Mouse (Mus musculus) kidney, adult 18-20 months (tissue): ENCODE measurements around the gene Spag5.

Experiments
- DNase-seq: peaks from one replicate; pipeline ENCODE4 v3.0.0; 2021

The Spag5 gene

DNA sequence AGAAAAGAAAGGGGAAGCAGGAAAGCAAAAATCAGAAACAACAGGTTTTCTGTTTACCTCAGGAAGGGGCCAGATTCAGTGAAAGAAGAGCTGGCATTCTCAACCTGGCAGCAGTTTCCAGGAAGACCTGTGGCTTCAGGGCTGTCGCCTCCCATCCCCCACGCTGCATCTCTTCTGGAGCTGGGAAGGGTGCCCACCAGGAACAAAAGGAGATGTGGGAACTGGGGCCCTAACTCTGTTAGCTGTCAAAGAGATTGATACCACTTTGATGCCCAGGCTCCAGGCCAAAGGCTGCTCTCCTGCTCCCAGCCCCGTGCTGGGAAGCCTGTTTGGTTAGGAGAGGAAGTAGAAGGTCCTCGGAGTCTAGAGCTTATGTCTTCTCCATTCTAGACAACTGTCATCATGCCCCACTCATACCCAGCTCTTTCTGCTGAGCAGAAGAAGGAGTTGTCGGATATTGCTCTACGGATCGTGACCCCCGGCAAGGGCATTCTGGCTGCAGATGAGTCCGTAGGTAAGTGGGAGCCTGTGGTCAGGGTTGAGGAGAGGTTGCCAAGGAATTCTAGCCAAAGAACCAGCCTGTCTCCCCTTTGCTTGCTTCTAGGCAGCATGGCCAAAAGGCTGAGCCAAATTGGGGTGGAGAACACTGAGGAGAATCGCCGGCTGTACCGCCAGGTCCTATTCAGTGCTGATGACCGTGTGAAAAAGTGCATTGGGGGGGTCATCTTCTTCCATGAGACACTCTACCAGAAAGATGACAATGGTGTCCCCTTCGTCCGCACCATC is 22.9 kb downstream of the Spag5 start:
- no peak for DNase-seq

DNA sequence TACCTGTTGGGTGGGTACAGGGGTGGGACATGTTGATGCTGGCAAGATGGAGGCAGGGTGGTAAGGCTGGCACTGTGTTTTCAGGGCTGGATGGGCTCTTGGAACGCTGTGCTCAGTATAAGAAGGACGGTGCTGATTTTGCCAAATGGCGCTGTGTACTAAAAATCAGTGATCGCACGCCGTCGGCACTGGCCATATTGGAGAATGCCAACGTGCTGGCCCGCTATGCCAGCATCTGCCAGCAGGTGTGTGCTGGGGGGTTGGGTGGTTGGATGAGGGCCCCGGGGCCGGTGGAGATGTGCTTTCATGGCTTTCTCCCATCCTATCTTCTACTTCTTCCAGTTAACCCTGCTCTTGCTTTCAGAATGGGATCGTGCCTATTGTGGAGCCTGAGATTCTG is 23.6 kb downstream of the Spag5 start:
- DNase-seq, result no peak

- no peak for DNase-seq
Measured at GRCm38 (mm10) chr11:78327215-78327614, 25.9 kb downstream of the Spag5 start.

- DNase-seq, result peak; percentile 98
Measured at GRCm38 (mm10) chr11:78327634-78328511, 26.5 kb downstream of the Spag5 start, which contains the start of gene Pigs. TSS of gene Pigs (plus strand) at chr11:78328415.

- no peak for DNase-seq
Measured at GRCm38 (mm10) chr11:78328512-78329056, 27.3 kb downstream of the Spag5 start.

- DNase-seq, result no peak
Measured at GRCm38 (mm10) chr11:78332676-78333075, 31.3 kb downstream of the Spag5 start.

- DNase-seq, result no peak
Measured at GRCm38 (mm10) chr11:78333992-78334391, 32.7 kb downstream of the Spag5 start.

DNA sequence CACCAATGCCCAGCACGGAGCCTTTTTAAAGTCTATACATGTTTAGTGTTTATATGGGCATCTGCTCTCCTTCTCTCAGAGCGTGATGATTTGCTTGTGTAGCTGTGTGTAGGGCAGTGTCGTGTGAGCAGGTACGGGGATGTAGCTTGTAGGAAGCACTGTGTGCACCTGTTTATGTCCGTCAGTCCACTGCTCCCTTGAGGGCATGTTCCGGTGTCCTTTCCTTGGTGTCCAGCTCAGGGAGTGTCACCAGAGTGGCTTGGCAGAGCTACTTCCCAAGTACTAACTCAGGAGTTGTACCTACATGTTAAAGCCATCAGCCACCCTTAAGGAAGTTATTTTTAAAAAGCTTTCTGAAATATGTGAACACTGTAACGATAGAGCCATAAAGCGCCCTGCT is 35.7 kb downstream of the Spag5 start:
- DNase-seq, result no peak

DNA sequence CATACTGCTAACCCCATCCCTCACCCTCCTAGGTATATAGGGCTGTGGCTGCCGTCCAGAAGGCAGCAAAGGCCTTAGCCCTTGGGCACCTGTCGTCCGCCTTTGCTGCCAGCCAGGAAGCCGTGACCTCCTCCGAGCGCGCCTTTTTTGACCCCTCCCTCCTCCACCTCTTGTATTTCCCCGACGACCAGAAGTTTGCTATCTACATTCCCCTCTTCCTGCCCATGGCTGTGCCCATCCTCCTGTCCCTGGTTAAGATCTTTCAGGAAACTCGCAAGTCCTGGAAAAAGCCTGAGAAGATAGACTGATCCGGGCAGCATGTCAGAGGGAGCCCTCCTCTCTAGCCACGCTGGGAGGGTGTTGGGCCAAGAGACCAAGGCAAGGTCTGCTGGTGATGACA is 40.4 kb downstream of the Spag5 start:
- DNase-seq, result no peak

DNA sequence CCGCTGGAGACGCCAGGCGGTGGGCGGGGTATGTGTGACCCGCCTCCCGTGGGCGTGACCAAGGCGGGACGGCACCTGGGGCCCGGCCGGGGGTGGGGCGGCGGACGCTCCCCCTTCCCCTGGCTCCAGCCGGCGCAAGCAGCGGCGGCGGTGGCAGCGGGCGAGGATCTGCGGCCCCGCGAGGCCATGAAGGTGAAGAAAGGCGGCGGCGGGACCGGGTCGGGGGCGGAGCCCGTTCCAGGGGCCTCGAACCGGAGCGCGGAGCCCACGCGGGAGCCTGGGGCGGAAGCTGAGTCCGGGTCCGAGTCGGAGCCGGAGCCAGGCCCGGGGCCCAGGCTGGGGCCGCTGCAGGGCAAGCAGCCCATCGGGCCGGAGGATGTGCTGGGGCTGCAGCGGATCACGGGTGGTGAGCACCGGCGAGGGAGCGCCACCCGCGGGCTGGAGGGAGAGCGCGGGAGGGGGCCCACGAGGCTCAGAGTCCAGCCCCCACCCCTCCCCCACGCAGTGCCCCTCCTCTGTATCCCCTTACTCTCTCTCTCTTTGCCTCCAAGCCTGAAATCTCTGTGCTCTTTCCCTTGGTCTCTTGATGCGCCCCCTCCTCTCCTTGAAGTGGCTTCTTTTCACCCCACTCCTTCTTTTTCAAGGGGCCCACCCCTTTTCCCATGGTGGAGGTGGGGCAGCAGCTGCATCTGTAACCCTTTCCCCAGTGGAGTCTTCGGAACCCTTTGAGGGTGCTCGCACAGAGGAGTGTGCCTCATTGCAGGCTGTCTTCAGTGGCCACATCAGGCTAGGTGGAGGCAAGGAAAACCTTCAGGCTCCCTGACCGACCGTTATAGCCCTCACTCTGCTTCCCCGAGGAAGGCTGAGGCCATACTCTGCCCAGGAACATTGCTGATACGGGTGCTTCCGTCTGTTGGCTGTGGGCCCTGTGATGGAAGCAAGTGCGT is 42.3 kb downstream of the Spag5 start, which contains the start of gene Unc119:
Gene Unc119, plus strand, starts transcription at position 102 of the 947 bp plus-strand sequence.
- peak; percentile 85 for DNase-seq

DNA sequence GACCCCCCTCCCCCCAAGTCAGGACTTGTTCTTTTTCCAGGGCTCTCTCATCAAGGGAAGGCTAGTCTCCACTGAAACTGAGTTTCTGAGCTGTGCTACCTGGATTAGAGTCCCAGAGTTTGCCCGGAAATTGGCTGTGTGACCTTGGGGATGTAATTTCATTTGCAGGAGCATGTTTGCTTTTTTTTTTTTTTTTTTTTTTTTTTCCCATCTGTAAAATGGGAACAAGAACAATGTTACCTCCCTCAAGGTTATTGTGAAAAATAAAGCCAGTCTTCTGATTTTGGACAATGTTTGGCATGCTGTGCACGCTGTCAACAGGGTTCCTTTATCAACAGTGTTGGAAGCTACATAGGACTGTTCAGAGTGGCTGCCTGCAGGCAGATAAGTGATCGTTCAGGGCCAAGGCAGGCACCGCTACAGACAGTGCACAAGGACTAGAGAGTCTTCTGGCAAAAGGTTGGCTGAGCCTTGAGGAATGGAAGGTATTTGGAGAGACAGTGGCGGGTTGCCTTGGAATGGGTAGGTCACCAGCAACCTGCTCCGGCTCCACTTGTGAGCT is 43.1 kb downstream of the Spag5 start:
- no peak for DNase-seq

DNA sequence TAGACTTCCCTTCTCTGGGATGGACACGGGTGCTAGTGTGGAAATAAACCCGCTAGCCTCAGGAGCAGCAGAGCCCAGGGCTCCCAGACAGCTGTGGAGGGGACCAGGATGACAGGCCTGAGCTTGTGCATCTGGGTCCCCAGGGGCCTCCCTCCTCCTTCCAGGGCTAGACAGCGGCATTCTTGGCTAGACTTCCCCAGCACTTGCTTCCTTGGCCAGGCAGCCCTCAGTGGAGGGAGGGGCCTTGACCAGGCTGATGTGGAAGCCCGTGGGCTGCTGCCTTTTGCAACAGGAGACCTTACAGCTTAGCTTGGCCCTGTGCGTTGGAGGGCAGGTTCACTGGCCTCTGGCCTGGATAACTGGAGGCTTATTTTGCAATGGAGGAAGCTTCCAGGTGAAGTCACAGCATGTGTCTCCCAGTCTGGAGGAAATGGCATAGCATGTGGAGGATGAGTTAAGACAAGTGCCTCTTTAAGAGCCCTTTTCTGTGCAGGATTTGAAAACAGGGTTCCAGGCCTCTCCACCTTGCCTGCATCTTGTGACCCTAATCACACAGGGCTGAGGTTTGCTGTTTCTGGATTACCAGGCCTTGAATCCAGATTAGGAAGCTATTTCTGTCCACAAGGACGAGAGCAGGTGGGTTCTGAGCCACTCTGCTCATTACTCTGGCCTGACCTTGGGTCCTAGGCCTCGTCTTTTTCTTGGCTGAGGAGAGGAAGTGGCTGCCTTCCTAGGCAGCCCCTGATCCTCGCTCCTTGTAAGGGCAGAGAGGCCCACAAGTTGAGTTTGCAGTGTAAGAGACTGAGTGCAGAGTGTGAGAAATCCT is 43.8 kb downstream of the Spag5 start:
- DNase-seq, result no peak

GRCm38 (mm10) chr11:78345801-78346200 is 44.5 kb downstream of the Spag5 start:
- no peak for DNase-seq

DNA sequence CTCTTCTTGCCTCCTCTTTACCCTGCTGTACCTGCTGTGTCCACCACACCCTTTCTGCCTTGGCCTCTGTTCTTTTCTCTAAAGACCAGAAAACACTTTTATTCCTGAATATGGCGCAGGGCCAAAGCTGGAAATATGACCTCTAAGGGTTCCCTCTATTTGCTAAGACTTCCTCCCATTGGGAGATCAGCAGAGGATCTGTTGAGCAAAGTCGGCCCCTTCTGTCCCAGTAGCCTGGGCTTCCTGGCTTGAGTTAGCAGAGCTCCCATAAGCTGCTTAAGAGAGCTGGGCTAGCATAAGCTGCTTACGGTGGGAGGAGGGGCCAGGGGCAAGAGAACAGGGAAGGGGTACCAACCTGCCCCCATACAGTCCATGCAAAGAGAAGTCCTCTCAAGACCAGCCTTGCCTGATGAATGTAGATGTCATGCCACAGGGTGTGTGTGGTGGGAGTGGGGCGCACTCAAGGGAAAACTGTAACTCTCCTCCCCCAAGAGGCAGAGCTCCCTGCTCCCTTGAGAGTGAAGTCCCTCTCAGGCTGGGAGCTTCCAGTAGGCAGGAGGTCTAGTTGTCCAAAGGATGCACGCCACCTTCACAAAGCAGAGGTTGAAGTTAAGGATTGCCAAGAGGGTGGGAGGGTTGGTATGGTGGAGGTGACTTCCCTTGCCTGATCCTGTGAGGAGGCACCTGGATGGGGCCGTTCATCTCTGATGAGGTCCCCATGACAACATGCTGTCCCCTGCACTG is 45.2 kb downstream of the Spag5 start:
- DNase-seq, result no peak

- peak; percentile 80 for DNase-seq
Measured at GRCm38 (mm10) chr11:78347070-78347754, 45.9 kb downstream of the Spag5 start.

DNA sequence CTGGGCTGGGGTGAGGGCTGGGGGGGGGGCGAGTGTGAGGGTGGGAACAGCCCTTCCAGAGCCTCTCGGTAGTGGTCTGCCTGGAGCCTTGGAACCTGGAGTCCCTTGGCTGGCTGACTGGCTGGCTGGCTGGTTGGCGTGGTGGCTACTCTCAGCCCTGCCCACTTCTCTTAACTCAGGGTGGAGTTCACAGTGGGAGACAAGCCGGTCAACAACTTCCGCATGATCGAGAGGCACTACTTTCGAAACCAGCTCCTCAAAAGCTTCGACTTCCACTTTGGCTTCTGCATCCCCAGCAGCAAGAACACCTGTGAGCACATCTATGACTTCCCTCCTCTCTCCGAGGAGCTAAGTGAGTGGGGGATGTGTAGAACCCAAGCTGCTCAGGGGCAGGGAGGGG is 46.6 kb downstream of the Spag5 start:
- no peak for DNase-seq

DNA sequence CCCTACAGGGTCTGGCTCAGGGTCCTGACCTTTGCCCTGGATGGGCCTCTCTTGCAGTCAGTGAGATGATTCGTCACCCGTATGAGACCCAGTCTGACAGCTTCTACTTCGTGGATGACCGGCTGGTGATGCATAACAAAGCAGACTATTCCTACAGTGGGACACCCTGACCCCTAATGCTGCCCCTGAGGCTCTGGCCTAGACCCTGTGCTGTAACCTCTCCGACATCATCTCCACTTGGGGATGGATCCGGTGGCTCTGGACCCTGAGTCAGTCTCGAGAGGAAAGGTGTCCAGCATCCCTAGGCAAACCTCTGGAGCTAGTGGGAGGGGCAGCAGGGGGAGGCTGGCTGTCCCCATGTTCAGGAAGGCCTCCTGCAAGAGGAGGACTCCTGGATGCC is 47.1 kb downstream of the Spag5 start:
- DNase-seq, result no peak

GRCm38 (mm10) chr11:78349441-78350358 is 48.4 kb downstream of the Spag5 start:
- DNase-seq, result no peak

DNA sequence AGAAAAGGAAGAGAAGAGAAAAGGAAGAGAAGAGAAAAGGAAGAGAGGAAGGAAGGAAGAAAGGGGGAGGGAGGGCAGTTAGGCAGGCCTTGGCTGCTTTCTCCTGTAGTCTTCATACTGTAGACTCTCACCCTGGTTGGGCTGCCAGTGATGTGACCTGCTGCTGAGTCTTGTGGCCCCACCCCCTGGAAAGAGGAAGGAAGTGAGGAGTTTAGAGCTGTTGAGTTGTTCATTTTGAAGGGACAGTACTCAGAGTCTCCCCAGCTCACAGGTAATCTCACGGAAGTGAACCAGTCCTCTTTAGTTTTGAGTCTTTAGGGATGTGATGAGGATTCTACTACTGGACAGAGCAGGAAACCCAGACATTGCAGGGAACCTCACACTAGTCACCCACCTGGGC is 51.8 kb downstream of the Spag5 start:
- DNase-seq, result no peak
